Mouse (Mus musculus): Measurements from ENCODE around the gene Akain1.

Gene Akain1

DNA sequence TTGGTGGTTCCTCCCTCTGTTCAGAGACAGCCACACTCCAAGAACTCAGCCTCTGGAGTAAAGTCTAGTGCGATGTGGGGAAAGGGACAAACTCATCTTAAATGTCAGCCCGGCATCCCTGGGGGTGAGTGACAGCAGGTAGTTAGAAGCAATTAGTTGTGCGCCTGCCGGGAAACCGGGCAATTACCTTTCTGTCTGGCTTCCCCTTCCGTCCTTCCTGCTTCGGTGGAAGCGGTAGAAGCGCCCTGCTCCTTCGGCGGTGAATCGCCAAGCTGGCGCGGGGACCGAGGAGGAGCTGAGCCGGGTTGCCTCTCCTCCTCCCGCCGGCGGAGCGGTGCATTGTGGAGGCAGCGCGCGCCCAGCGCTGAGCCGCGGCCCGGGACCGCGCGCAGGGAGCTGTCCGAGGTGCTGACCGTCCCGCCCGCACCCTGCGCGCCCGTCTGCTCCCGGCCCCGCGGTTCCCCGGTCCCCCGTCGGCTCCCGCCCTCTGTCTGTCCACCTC is at the start of gene Akain1:
TSS of gene Akain1 (plus strand) at position 337 of the 502 bp plus-strand sequence.
- DNase-seq (ENCODE audit: low spot score): peak; percentile 69

- DNase-seq (ENCODE audit: low spot score): no peak
Observed at GRCm38 (mm10) chr17:69396147-69397033, 42.7 kb upstream of the Akain1 start.

DNA sequence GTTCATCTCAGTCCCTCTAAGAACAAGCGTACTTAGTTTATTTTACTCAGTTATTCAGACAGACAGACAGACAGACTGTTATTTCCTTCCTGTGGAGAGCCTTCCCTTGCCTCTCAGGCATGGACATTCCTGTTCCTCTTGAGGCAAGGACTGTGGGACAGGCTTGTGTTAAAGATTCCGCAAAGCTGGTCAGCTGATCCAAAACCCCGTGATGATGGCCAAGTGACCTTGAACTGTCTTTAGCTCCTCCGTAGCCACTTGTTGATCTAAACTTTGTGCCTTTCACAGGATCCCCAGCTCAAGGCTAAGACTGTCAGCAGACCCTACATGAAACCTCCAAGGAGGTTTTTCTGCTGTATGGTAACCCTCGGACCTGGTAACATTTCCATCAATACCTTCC is 42.0 kb upstream of the Akain1 start:
- DNase-seq (ENCODE audit: low spot score): no peak

GRCm38 (mm10) chr17:69398092-69398491 is 41.0 kb upstream of the Akain1 start:
- no peak for DNase-seq (ENCODE audit: low spot score)

DNA sequence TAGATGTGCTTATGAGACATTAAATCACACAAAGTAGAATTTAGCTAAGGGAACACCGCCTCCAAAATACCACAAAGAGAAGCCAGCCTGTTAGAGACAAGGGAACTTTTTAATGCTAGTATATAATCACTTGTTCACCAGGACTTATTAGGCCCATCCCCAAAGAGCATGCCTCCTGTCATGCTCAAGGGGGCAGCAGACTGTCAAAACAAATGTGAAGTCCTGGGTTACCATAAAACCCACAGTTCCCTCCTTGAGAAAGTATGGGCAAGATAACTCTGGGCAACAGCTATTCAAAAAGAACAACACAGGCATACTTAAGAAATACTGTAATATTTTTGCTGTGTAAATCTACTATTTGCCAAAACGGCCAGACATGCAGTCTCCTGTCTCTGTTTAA is 38.0 kb upstream of the Akain1 start:
- DNase-seq (ENCODE audit: low spot score): no peak

DNA sequence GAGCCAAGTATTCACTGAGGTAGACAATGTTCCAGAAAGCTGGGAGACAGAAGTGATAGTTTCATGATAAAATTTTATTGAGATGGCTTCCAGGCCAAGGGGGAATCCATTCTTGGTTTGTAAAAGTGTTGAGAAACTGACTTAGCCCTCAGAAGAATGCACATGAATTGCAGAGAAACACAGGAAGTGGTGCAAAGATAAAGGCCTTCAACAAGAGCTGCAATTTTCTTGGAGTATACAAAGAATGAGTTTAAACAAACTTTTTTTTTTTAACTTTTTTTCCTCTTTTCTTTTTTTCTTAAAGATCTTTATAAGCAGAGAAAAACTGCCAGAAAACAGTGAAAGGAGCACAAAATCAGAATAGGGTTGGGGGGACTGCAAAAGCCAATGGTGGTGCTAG is 23.0 kb upstream of the Akain1 start:
- no peak for DNase-seq (ENCODE audit: low spot score)

- peak; percentile 96 for DNase-seq (ENCODE audit: low spot score)
Observed at GRCm38 (mm10) chr17:69416920-69417661, 22.0 kb upstream of the Akain1 start.

DNA sequence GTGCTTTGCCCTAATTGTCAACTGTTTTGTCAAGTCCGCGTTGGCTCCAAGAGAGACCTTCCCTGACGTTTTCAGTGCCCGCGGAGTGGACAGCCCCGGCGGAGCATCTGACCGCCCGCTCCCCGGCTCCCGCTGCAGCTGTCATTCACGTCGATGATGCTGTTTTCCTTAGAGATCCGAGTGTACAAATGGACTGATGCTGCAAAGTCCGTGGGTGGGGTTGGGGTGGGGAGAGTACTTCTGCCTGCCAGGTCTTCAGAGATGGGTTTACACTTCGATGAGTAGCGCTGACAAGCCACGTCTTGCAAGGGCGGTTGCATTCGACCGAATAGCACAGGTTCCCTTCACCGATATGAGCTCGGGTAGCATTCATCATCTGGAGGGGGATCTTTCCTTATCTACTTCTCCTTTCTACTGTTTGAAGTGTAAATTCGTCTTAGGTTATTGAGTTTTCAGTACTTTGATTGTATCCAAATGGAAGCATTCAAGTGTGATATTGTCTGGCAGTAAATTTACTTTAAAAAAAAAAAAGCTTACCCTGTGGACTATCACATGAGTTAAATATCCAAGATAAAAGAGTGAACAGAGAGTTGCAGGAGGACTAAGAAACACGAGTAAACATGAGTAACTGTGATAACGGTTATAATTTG is 21.3 kb upstream of the Akain1 start:
- DNase-seq (ENCODE audit: low spot score): no peak

DNA sequence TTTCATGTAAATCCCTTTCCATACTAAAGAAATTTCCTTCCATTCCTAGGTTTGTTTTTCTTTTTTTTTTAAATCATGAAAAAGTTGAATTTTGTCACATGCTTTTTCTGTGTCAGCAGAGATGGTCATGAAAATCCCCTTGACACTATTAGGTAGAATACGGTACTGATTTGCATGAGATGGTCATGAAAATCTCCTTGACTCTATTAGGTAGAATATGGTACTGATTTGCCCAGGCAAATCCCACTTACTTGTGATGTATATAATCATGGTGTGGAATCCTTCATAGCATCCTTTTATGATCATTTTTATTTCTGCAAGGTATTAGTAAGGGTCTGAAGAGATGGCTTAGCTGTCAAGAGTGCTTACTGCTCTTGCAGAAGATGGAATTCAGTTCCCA is 17.5 kb upstream of the Akain1 start:
- DNase-seq (ENCODE audit: low spot score): no peak

GRCm38 (mm10) chr17:69437836-69438235 is 1.3 kb upstream of the Akain1 start:
- DNase-seq (ENCODE audit: low spot score): no peak

DNA sequence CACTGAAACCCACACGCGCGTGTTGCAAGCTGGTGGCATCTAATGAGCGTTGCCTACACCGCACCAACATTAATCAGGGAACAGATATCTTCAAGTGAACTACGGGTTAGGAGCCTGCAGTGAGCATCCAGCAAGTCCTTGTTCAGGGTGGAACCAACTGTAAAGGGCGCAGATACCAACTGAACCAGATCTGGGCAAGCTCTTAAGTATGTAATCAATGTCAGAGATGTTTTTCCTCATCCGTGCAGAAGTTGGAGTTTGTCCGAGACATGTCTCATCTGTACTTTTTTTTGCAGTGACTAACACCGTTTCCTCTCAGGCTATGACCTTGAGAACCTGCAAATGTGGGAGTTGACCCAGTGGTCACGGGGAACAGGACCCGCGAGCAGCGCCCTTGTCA is 640 bp upstream of the Akain1 start:
- no peak for DNase-seq (ENCODE audit: low spot score)

GRCm38 (mm10) chr17:69439571-69440480 is 700 bp downstream of the Akain1 start:
- DNase-seq (ENCODE audit: low spot score): no peak

DNA sequence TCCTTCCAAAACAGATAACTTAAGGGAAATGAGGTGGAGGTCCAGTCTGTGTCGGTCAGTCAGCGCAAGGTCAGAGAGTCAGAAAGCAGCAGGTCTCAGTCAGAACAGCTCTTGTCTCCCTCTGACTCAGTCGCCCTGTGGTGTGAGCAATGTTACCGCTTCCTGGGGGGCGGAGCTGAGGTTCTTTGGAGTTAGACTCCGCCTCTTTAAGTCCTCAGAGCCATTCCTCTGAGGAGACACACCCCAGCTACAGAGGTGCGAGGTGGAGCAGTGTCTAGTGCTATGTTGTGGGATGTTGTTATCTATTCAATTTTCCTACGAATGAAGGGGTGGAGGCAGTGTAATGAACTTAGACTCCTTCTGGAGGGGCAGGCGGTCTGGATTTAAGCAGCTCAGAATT is 1.9 kb downstream of the Akain1 start:
- DNase-seq (ENCODE audit: low spot score): no peak

- no peak for DNase-seq (ENCODE audit: low spot score)
Observed at GRCm38 (mm10) chr17:69448679-69449078, 9.6 kb downstream of the Akain1 start.

DNA sequence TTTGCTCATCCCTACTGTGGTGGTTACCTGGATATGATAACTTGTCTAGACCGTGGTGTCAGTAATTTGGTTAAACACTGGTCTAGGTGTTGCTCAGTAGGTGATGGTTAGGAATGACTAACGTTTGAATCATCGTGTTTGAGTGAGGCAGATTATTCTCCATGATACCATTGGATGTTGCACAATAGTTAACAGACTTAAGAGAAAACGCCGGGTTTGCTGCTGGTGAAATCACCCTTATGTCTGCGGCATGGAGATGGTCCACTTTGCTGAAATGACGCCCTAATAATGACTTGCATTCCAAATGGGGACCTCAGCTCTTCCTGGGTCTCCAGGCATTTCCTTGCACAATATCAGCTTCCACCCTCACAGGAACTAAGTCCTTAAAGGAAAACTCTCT is 22.6 kb downstream of the Akain1 start:
- no peak for DNase-seq (ENCODE audit: low spot score)

DNA sequence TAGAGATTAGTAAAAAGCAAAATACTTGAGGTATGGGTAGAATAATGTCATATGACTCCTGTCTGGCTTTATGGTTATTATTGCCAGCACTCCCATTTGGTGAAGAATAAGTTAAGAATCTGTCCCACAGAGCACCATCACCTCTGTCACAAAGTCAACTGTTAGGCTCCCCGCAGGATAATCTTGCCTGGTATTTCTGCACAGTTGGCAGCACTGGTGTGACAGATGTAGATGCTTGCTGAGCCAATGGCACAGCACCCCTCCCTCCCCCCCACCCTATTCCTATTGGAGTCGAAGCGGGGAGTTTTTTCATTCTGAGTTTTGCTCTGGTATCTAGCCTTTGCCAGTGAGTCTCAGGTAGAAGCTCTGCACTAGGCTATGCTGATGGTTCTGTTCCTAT is 23.9 kb downstream of the Akain1 start:
- DNase-seq (ENCODE audit: low spot score): no peak

GRCm38 (mm10) chr17:69471171-69471570 is 32.0 kb downstream of the Akain1 start:
- no peak for DNase-seq (ENCODE audit: low spot score)

DNA sequence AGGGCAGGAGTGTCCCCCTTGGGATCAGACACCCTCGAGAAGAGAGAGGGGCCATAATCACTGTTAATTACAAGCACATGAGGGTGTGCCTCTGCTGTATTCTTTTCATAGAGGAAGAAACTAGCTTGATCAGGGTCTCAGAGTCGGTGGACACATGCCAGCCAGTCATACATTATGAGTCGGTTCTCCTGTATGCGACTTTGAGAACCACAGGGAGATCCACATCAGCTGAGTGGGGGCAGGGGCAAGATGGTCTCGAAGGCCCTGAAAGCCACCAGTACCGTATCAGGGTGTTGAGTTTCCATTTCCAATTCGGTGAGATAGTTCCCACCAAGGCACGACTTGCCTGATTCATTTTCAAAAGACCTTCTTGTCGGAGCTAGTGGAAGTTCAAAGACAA is 33.3 kb downstream of the Akain1 start:
- DNase-seq (ENCODE audit: low spot score): no peak

DNA sequence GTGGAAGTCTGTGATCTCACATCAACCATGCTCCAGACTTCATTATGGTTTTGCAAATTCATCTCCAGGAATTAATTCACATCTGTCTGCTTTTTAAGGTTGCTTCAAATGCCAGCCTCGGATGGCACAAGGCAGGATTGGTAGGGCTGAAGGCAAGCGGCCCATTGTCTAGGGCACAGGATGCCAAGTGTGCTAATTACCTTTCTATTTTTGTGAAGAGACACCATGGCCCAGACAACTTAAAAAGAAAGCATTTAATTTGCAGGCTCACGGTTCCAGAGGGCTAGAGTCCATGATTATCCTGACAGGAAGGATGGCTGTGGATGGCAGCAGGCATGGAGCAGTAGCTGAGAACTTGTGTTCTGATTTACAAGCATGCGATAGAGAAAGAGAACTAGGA is 35.0 kb downstream of the Akain1 start:
- no peak for DNase-seq (ENCODE audit: low spot score)

- peak; percentile 62 for DNase-seq (ENCODE audit: low spot score)
Observed at GRCm38 (mm10) chr17:69475423-69475822, 36.3 kb downstream of the Akain1 start.

- no peak for DNase-seq (ENCODE audit: low spot score)
Observed at GRCm38 (mm10) chr17:69477526-69477925, 38.4 kb downstream of the Akain1 start.

GRCm38 (mm10) chr17:69479261-69479660 is 40.1 kb downstream of the Akain1 start:
- DNase-seq (ENCODE audit: low spot score): no peak
